Mouse (Mus musculus) urinary bladder, postnatal 4 days (tissue): ENCODE results near the gene Gdpd3.
A peak's percentile ranks its signal among the peaks of the same experiment; 100 is the strongest.

Experiments
- DNase-seq, 2 experiments: peaks; one replicate each; pipeline ENCODE4 v3.0.0; 2021 to 2022; ENCODE audit warnings: low spot score in 2 of 2

Gdpd3 gene

GRCm38 (mm10) chr7:126786142-126786541 is 20.0 kb downstream of the Gdpd3 start:
- no peak for DNase-seq

DNA sequence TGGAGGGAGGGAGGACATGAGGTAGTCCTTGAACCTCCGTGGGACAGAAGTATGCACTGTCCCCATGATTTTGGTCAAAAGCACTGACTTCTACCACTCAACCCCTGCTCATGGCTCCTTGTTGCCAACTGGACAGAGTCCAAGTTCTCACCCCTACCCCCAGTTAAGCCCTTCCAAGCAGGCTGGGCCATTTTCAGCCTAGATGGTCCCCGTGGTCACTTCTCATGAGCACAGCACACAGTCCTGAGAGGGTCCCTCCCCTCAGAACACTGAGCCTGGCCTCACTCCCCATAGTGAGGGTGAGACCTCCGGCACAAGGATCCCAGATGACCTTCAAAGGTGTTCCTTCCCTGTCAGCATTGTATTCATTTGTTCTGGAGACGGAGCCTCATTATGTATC is 23.0 kb downstream of the Gdpd3 start:
- no peak for DNase-seq

- peak; percentile 95 to 98 for DNase-seq
Measured at GRCm38 (mm10) chr7:126791851-126792720, 26.0 kb downstream of the Gdpd3 start, which contains the start of gene Ppp4c. Gene Ppp4c, minus strand, starts transcription at chr7:126792496.

DNA sequence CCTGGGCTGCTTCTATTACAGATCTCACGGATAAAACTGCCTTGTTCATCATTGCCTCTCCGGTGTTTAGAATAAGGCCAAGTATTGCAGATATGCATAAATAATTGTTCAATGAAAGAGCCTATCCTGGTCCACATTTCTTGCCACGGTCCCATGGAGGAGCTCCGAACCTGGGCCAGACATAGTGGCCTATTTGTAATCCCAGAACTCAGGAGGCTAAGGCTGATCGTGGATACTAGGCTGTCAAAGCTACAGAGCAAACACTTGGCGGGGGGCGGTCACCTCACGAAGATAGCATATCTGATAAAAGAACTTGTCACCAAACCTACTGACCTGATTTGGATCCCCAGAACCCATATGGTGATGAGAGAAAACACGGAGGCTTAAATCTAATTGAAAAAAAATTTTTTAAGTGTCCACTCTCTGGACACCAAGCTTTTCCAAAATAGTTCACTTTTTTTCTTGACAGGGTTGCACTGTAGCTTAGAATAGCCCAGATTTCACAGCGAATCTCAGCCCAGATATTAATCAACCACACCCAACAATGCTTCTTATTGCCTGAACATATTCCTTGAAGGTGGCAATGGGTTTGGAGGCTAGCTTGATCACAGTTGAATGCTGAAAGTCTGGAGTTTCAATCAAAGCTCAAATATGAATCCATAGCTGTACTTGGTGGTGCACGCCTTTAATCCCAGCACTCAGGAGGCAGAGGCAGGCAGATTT is 26.7 kb downstream of the Gdpd3 start:
- no peak for DNase-seq

DNA sequence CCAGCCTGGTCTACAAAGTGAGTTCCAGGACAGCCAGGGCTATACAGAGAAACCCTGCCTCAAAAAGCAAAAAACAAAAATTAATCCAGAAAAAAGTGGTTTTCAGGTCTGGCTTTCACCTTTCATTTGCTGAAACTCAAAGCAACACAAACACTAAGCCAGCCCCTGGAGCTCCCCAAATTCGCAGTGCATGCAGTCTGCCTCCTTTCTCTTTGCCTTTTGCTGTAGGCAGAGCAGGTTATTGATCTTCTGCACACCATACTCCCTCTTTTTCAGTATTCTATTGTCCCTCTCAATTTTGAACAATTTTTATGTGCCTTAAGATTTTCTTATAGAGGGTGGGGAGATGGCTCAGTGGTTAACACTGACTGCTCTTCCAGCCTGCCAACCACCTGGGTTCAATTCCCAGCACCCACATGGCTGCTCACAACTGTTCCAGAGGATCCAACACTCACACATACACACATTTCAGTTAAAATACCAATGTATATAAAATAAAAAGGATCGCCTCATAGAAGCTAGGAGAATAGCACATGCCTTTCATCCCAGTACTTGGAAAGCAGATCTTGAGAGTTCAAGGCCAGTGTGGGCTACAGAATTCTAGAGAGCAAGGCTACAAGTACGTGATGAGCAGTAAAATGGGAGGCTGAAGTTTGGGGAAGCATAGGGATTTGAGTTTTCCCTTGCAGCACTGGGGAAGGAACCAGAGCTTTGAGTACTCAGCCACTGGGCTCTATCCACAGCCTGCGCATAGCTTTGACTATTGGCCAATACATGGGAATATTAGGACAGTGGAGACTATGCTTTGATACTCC is 27.5 kb downstream of the Gdpd3 start:
- no peak for DNase-seq

DNA sequence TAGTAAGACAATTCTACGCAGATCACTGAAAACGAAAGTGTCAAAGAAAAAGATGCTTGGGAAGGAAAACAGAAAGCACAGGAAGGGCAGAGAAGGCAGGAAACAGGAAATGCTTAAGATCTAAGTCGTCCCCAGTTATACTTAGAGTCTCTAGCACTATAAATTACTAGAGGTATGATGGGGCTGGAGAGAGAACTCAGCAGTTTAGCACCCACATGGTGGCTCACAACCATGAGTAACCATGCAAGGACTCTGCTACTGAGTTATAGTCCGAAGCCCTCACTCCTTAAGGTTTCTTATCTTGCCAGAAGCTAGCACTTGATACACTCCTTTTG is 28.1 kb downstream of the Gdpd3 start:
- DNase-seq: no peak

DNA sequence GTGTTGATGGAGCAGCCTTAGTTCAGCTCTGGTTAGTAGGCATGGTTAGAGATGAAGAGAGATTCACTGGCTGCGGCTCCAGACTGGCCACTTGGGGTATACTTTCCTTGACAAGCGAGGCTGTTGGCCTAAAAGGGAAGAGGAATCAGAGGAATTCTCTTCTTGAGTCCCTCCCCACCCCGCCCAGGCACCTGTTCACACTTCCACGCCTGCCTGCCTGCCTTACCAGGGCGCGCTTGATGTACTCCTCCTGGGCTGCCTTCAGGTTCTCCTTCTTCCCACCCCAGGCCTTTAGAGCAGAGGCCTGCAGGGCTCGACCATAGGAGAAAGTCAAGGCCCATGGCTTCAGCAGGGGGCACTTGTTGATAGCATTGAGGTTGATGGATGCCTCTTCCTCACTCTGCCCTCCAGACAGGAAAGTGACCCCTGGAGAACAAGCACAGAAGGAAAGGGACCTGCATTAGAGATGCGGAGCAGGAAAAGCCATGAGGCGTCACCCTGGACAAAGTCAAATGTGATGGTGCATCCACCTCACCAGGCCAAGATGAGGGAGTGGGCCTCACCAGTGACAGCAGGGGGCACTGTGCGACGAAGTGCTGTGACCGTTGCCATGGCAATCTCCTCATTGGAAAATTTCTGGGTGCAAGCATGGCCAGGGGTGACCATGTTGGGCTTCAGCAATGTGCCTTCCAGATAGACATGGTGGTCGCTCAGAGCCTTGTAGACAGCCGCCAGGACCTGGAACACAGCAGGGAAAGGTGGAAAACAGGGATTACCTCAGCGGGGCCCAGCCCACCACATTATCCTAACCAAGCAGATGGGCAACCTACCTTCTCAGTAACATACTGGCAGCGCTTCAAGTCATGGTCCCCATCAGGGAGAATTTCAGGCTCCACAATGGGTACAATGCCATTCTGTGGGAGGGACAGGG is 29.5 kb downstream of the Gdpd3 start:
- no peak for DNase-seq

DNA sequence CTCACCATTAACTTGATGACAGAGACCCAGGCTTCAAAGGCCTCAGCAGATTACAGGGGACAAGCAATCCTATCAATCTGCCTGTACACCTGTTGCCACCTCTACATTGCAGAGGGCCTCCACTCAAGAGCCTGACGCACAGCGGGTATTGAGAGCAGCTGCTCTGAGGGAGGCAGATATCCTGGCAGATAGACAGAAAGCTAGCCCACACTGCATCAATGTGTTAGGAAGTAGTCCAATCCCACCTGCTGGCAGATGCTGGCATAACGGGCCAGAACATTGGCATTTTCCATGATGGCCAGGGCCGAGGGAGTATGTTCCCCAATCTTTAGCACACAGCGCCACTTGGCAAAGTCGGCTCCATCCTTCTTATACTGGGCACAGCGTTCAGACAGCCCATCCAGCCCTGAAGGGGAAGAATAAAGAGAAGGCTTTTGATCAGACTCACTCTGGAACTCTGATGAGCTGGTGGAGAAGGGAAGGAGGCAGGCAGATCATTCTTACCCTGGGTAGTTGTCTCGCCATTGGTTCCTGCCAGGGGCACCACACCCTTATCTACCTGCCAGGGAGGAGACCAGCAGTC is 30.3 kb downstream of the Gdpd3 start:
- no peak for DNase-seq

DNA sequence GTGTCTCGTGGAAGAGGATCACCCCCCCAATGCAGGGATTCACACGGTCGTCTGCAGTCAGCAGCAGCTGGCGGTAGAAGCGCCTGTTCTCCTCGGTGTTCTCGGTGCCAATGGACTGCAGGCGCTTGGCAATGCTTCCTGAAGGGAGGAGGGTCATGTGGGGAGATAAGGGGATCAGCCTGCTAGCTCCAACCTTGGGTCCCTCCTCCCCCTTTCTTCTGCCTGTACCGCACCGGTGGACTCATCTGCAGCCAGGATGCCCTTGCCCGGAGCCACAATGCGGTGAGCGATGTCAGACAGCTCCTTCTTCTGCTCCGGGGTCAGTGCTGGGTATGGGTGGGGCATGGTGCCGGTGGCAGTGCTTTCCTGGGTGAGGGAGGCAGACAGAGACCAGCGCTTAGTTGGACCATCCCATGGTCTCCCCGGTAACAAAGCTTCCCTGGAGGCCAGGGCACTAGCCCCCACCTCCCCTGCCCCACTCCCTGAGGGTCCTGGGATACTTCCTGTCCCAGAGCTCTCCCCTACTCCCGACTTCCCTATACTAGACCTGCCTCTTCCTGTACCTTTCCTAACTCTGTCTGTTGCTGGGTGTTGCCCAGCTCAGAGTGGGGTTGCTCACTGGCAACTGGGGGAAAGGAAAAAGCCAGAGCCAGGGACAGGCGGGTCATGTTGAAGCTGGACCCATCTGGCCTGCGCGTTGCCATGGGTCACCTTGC is 31.4 kb downstream of the Gdpd3 start, which contains the start of gene Fam57b:
Gene Fam57b, plus strand, starts transcription at position 258 of the 716 bp plus-strand sequence.
- DNase-seq: no peak

DNA sequence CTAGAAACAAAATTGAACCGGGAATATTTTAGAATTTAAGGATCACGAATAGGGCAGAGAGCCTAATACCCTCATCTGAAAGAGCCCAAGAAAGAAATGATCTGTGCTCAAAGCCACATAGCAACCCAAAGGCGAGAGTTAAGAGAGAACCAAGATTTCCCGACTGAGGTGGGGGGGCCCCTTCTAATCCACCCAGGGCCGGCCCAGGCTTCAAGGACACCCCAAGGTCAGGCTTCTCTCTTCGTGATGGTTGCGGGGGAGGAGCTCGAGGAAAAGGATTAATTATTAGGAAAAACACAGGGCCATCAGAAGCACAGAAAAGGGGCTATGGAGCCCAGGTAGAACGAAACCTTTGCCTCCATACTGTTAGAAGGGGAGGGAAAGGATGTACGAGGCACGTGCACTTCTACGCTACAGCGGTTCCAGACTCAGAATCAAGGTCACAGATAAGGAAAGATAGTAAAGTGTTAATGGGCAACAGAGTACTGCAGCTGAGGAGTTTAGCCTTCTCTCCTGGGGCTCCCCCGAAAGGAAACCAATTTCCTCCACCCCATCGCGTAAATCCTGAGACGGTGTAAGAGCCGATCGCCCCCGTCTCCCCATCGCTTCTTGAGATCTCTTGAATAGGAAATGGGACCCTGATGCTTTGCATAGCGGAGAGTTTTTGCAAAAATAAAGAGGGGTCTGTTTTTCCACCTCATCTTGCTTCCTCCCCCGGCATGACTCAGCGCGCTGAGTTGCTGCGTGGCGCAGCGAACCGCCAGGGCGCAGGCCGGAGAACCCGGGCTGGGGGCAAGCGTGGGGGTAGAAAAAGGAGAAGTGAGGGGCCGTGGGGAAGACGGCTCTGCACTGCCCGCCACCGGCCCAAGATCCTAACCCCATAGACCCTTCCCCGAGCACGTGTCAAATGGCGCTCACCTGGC is 32.3 kb downstream of the Gdpd3 start:
- DNase-seq: no peak

DNA sequence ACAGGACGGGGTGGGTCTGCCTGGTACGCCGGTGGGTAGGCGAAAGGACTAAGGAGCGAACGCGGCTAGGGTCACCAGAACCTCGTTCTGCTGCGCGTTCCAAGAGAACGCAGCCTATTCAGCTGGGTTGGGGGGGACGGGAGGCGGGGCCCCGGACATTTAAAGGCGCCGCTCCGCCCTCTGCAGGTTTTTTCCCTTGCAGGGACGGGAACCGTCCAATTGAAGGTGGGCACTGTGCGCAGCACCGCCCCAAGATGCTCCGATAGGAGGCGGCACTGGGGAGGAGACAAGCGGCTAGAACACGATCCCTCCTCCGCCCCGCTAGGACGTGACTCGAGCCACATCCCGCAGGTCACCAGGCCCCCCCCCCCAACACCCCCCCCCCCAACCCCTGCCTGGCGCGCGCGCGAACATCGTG is 32.9 kb downstream of the Gdpd3 start:
- DNase-seq: peak; percentile 96 to 97

DNA sequence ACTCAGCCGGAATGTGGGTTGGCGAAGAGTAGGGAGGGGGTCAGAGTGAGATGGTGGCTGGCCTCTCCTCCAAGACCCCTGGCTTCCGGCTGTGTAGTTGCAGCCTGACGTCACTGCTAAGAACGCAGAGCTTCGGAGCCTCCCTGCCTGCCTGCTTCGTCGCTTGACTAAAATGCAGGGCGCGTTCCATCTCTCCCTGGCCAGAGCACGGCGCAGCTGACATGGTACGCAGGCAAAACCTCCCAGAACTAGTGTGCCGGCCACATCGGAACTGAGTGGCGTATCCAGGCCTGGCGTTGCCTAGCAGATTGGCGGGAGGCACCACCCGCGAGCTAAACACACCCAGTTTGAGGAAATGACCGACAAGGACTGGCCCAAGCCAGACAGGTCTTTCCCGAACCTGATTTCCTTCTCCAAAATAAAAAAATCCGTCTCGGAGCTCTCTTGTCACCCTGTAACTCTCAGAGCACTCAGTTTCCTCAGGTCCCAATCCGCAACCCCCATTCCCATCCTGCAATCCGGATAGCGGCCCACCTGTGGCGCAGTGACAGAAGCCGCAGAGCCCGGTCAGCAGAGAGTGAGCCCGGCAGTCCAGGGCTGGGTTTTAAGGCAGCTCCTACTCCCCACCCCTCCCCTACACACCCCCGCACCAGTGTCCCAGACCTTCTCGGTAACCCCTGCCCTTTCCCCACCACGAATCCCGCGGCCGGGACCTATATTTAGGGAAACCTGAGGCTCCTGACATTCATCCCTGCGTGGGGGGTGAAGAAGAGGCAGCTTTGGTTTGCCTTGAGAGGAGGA is 33.5 kb downstream of the Gdpd3 start:
- DNase-seq: no peak

DNA sequence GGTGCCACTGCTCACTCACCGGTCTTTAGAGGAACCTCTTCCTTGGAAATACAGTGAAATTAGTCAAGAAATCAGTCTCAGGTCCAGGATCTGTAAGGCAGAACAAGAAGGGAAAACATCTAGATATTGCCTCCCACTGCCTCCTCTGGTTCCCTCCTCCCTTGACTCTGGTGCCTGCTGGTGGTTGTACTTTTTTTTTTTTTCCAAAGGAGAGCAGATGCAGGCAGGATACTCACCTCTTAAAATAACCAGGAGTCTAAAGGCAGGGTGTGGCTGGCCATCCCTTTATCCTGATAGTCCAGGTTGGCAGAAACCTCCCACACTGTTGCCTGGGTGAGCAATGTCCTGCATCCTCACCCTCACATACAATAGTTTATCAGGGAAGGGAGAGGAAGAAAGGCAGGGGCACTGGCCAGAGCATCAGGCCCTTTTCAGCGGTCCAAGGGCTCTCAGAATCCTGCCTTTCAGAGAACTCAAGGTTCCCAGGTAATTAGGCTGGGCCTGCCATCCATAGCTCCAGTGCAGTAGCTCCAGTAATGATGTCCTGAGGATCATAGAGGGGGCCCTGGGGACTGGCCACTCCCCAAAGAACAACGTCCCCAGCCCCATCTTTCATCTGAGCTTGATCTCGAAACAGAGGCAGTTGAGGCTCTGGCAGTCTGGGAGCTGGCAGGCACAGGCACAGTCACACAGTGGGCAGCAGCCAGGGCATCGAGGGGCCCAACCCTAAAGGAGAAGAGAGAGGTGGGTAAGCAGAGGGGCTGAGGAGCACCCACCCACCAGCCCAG is 34.3 kb downstream of the Gdpd3 start:
- DNase-seq: no peak

GRCm38 (mm10) chr7:126801057-126801422 is 34.9 kb downstream of the Gdpd3 start:
- DNase-seq: no peak

DNA sequence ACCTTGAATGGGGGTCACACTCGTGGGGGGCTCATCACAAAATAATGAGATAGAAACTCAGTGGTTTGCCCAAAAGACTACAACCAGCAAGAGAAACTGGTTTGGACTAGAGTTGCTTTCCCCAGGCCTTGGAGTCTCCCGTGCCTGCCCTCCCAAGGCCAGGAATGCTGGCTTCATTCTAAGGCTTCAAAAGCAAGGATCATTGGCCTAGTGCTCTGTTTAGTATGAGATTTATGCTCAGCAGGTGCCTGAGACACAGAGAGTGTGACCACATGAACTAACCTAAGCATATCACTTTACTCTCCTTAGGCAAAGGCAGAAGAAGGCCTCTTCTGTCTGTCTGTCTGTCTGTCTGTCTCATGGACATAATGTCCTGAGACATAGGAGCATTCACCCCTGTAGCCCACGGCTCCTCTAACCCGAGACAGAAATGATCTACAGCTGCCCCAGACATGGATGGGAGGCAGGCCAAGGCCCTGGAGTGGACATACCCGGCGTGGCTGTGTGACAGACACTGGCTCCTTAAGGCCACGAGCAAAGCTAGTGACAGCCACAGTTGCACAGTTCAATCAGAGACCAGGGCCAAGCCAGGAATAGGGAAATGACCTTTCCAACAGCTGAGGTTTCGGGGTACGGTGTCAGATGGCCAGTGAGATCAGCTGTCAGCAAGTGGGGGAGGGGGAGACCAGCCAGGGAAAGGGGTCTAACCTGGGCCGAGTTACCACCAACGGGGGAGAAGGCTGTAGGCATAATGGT is 36.2 kb downstream of the Gdpd3 start:
- no peak for DNase-seq

DNA sequence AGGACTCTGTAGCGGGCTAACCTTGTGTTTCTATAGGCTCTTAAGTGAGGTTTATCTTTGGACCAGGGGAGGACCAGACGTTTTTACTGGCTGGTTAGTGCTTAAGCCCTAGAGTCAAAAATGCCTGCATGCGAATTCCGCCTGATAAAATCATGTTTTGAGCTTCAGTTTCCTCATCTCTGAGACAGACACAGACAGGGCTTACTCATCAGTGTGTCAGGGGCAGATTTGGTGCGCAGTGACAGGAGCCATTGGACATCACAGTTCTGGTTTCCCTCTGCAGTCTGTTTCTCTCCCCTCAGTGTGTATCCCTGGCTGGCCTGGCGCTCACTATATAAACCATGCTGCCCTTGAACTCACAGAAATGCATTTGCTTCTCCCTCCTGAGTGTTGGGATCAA is 37.0 kb downstream of the Gdpd3 start:
- DNase-seq: no peak

DNA sequence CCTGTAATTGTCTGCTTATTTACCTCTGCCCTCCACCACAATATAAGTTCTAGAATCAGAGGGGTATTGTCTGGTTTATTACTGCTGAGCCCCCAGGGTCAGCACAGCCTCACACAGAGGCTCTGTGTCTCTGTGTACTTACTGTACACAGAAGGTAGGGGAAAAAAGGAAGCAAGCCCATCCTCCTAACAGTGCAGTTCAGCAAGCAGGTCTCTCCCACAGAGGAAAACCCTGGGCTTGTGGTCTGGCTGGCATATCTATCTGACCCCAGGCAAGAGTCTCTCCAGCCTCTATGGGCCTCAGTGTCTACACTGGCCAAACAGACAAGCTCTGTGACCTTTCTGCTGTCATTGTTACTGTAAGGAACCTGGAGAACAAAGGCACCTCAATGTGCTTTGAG is 37.6 kb downstream of the Gdpd3 start:
- no peak for DNase-seq
